Mouse (Mus musculus) megakaryocyte progenitor cell, adult 5-6 weeks (primary cell): ENCODE measurements around the gene Cyb561a3. TPM values are rescaled to one million over a fixed set of nuclear protein-coding genes. Genes with fewer than 3 reads are reported as not detected.
"Not testable (repeated sequence)": the region's sequence is repeated elsewhere in the genome, so short reads cannot be mapped to it uniquely, and the experiment has no call there.

Experiments used
- ATAC-seq: replicated peaks from 2 replicates; pipeline ENCODE4 v1.8.0; 2016; ENCODE audit warnings: mild to moderate bottlenecking, moderate TSS enrichment, inconsistent platforms; ENCODE audit not compliant: poor library complexity
- total RNA-seq, 2 experiments: library from RNA; stranded (forward) in 1 of 2; stranded (reverse) in 1 of 2; fragments of 157-497, 149-512 nt in 1 of 2; fragments of 200-1000 nt in 1 of 2; gene quantifications; 2 replicates each; pipeline versions ENCODE4 v1.2.3 to v1.2.4; 2015 to 2017

Gene Cyb561a3
- 27.5 and 28.6 TPM in 2 replicates for total RNA-seq (2015)
- 28.8 and 29.6 TPM in 2 replicates for total RNA-seq (2017)

DNA sequence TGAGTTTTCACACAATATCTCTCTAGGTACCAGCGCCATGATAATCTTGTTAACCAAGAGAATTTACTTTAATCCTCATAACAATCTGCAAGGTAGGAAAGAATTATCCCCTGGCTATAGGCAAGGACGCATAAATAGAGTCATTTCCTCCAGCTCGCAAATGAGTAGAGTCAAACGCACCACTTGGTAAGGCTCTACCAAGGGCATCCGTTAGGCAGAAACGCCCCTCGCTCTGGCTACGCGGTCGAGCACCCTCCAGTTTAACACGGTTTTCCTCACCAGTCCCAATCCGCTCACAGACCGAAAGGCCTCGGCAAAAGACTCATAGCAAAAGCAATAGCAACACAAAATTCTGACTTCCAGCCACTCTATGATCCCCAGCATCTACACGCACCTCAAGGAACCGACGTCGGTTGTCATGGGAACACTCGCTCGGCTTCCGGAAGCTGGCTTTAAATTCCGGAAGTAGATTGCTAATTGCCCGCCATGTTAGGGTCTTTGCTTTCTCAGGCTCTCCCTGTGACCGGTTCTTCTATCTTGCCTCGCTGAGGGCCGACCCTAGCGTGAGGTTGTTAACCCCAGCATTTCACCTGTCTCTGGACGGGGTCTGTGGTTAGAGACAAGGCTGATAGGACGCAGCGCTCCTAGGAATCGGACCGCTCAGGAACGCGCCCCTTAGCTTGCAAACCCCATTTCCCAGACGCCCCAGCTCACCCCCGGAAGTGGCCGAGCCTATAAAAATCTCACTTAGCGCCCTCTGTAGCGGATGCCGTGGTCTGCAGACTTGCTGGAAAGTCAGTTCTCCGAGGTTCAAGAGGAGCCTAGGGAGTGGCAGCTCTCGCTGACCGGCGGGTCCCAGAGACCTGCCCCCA is at the start of gene Cyb561a3, which contains the start of gene Tmem138:
Gene Cyb561a3 (plus strand): TSS at position 483 of the 872 bp plus-strand sequence.
Gene Tmem138 (minus strand): TSS at position 673 of the 872 bp plus-strand sequence.
- ATAC-seq: peak; percentile 91

DNA sequence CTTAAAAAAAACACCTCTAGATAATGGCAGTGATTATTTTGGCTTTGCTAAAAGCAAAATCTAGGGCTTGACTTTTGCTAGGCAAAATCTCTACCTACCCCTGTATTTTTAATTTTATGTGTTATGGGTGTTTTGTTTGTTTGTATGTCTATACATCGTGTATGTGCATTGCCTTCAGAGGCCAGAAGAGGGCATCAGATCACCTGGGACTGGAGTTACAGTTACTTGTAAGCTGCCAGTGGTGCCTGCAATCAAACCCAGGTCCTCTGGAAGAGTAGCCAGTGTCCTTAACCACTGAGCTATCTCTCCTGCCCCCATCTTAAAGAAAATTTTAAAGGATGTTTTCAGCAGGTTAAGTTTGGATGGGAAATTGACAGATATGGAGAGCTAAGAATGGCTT is 46.9 kb upstream of the Cyb561a3 start:
- no peak for ATAC-seq

DNA sequence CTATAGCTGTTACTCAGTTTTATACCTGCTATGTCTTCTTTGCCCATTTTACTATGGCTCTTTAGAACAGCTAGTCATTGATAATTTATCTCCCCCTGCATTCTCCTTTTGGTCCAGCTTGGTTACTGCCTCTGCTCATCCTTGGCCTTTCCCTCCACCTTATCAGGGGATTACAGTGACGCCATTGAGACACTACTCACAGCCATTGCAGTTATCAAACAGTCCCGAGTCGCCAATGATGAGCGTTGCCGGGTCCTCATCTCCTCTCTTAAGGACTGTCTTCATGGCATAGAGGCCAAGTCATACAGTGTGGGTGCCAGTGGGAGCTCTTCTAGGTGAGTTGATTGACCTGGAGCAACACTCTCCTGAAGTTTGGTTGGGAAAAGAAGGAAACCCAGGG is 37.5 kb upstream of the Cyb561a3 start:
- ATAC-seq: peak; percentile 39; the same call in 1 of the 2 replicates

DNA sequence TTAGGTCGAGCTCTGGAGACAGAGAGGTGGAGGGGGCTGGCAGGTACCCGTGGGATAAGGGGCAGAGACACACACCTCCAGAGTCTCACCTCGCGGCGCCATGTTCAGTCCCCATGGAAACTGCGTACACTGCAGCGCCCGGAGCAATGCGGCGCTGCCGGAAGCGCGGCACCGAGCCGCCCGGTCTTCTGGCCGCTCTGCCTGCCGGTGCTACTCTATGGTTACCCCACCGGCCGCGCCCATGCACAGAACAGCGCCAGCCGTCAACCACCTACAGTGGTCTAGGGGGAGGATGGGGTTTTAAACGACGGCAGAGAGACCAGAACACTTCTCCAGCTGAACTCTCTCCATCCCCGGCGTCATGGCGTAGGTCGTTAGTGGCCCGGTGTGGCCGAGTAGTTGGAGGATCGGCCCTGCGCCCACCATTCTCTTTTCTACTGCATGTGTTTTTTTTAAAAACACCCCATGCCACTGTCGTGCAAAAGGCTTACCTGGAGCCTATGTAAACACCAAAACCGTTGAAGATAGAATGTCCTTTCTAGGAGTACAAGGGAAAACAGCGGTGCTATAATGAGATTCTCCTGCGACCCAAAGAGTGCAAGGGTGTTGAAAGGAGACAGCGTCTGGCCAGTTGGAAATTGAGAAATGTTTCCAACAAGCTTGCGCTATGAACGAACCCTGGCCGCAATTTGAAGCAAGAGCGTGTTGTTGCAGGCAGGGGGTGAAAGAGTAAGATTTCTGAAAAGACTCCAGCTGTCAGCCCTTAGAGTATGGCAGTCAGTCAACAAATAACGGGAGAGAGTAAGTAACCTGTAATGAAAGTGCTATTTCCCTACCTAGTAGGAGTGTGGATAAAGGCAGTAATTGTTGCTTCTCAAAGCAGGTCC is 21.1 kb upstream of the Cyb561a3 start, which contains the start of gene Tmem216:
Gene Tmem216 (minus strand): TSS at position 615 of the 887 bp plus-strand sequence.
- ATAC-seq: peak; percentile 97

DNA sequence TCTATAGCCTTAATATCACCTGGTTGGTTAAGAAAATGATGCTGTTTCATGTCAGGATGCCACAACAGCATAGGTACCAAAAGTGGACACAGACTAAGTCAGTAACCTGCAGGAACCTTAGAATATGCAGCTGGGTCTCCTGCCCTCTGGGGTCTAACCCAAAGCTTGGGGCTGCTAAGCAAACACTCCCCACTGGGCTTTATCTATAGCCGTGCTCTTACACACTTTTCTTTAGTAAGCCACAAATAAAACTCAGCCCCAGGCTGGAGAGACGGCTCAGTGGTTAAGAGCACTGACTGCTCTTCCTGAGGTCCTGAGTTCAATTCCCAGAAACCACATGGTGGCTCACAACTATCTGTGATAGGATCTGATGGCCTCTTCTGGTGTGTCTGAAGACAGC is 20.0 kb upstream of the Cyb561a3 start:
- ATAC-seq: no peak

DNA sequence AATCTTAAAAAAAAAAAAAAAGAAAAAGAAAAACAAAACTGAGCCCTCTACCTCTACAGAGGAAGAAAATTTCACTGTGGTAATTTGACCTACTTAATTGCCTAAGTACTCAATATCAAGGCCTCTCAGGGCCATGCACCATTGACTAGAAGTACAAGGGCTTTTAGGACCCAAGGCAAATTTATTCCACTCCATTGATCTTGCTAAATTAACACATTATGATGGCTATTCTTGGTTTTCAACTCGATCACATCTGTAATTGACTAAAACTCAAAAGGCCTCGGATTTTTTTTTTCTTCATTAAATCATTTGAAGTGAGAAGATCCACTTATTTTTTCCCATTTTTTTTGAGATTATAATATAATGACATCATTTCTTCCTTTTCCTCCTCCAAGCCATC is 19.5 kb upstream of the Cyb561a3 start:
- no peak for ATAC-seq

DNA sequence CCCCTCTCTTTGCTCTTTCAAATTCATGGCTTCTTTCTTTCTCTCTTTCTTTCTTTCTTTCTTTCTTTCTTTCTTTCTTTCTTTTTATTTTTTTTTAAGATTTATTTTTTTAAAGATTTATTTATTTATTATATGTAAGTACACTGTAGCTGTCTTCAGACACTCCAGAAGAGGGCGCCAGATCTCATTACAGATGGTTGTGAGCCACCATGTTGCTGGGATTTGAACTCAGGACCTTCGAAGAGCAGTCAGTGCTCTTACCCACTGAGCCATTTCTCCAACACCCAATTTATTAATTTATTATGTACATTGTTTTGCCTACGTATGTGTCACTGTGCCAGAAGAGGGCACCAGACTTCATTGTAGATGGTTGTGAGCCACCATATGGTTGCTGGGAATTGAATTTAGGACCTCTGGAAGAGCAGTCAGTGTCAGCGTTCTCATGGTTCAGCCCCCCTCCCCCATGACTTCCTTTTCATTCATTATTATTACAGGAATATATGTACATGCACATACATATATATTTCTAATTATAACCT is 19.1 kb upstream of the Cyb561a3 start:
- not testable (repeated sequence) for ATAC-seq

DNA sequence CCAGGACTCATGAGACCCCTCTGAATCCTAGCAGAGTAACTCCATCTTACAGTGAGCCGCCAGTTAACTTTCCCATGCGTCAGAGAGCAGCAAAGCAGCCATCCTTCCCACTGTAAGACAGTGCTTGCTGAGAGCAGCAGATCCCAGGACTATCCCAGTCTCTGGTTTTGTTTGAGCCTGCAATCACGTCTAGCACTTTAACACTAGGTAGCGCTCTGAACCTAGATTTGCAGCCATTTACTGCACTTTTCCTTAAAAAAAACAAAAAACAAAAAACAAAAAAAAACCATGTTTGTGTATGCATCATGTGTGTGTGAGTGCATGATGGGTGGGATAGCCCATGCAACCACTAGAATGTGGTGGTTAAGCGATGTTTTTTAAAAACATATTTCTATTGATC is 16.9 kb upstream of the Cyb561a3 start:
- ATAC-seq: no peak

DNA sequence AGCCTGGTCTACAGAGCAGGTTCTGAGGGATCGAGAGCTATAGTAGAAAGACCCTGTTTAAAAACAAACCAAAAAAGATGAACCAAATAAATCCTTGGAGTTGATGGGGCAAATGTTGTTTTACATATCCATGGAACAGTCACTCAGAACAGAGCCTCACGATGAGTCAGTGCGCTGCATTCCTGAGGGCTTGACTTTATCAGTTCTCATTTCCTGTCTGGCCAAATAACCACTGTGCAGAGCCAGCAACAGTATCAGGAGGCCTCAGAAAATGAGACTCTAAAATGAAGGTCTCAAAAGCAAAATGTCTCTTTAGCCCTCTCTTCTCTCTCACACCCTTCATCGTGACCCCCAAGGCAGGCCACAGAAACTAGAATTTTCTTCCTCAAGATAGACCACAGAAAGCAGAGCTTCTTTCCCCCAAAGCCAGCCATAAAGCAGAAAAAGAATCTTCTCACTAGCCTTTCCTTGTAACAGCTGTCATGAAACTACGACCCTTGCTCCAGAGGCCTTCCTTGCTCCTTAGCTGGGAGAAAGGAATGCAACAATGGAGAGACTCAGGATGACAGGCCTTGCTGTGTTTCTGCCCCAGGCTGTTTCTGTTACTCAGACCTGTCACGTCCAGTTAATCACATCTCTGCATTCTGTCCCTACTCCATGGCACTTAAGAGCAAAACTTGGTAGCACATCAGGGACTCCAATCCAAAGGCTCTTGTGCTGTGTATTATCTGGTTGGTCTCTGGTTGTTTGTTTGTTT is 15.2 kb upstream of the Cyb561a3 start:
- no peak for ATAC-seq

DNA sequence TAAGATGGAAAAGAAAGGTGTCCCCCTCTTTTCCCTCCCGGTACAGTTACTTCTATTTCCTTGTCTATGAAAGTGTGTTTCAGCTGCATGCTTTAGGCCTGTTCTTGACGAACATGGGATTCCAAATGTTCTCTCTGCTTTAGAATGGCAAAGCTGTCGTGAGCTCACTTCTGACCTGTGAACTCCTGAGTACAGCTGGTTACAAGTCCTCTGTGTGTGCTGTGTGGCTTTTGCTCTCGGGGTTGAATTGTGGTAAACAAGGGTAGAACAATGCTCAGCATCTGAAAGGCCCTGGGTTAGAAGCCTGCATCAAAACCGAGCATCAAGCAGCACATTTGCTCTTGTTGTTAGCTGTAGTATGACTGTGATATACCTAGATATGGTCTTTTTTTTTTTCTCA is 14.6 kb upstream of the Cyb561a3 start:
- ATAC-seq: no peak

DNA sequence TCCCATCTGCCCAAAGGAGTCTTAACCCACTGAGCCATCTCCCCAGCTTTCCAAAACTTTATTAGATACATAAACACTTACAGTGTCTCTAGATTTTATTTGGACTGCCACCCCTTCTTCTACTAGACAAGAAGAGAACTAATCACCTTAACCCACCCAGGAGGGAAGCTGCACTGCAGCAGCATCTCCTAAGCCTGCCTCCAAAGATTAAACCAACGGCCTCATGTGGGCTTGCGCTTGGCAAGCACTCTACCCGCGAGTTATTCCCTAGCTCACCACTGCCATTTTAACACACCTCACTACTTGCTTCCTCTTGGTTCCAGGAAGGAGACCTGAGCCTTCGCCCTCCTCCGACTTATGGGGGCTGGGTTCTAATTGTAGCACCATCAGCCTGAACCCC is 12.7 kb upstream of the Cyb561a3 start:
- ATAC-seq: peak; percentile 73

DNA sequence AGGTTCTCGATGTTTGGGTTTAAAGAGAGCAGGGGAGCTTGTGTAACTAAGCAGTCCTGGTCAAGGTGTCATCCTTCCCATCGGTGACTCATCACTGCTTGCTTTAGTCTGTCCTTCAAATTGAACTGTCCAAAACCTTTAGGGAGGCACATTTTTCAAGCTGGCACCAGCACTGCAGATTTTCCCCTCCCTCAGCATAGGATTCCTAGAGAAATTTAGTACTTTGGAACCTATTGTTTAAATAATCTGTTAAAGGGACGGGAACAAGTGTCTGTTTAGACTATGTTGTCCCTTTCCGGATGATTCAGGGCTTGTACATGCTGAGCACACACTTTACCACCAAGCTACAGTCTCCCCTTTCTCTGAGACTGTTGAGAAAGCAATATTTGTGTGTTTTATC is 11.8 kb upstream of the Cyb561a3 start:
- no peak for ATAC-seq

DNA sequence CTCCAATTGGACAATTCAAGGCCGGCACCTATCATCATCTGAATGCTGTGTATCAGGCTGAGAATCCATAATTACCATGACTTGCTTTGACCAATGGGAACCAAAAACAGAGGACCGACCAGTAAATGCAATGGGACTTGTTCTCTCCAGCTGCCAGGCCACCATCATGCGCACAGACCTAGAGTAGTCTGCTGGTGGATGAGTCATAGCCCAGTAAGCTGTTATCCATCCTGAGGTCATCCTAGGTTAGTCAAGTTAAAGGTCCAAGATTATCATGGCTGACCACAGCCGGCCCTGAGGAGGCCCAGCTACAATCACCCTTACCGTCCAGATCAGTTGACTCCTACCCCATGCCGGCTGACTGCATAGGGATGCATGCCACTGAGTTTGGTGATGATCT is 7.3 kb upstream of the Cyb561a3 start:
- ATAC-seq: no peak

DNA sequence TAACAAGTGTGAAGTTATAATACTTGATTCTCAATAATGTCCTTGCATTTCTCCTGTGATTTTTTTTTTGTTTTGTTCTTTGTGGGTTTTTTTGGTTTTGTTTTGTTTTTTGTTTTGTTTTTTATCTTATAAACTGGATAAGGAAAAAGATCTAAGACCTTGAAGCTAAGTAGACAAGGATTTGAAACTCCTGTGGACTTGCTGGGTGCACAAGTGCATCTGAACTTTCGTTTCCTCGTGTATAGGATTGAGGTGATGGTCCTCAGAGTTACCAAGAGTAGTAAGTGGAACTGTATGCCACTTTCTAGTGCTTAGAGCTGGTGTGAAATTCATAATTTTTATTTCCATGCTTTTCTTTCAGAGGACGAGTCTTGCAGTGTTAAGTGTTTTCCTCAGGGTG is 3.1 kb downstream of the Cyb561a3 start:
- ATAC-seq: no peak

DNA sequence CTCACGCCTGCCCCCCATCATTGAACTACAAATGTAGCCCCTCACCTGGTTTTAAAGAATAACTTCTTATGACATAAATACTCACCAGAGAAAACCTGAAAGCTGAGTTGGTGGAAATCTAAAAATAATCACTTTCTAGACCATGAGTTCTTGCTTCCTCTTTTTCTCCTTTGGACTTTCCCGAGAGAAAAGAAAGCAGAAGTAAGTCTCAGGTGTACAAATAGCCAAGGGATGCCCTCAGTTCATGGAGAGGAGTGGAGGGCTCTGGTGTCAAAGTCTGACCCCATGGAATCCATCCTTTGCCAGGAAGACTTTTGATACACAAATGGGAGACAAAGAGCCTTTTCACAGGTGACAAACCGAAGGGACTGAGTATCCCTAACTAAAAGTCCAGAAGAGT is 3.8 kb downstream of the Cyb561a3 start:
- no peak; the same call in 1 of the 2 replicates for ATAC-seq

DNA sequence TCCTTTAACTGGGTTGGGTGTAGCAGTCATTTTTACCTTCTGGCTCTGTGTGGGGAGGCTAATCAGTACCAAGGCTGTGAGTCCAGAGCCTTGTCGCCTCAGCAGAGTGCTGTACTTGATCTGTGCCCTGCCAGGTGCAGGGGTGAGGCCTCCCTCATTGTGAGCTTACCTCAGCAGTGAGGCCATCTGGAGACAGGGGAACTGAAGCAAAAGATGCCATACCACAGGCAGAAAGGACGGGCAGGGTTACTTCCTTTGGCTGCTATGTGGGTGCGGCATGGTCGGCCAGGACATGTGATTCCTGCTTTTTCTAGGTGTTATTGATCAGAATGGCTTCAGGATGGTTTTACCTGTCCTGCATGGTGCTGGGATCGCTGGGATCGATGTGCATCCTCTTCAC is 5.0 kb downstream of the Cyb561a3 start:
- no peak; the same call in 1 of the 2 replicates for ATAC-seq

DNA sequence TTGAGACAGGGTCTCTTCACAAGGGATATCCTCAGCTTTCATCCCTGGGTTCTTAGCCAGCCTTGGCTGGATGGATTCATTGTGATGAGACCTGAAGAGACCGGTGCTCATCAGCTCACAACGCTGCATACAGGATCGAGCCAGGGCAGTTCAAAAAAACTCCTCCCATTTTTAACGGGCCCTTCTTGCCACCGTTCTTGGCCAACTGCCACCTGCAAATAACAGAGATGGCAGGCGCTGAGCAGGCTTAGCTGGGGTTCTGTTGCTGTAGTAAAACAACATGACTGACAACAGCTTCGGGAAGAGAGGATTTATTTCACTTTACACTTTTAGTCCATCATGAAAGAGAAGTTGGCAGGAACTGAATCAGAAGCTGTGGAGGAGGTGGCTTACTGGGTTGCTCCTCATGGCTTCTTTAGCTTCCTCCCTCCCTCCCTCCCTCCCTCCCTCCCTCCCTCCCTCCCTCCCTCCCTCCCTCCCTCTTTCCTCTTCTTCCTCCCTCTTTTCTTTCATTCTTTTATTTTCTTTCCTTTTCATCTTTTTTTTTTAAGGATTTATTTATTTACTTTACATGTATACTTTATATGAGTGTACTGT is 6.7 kb downstream of the Cyb561a3 start:
- ATAC-seq: peak; percentile 53

DNA sequence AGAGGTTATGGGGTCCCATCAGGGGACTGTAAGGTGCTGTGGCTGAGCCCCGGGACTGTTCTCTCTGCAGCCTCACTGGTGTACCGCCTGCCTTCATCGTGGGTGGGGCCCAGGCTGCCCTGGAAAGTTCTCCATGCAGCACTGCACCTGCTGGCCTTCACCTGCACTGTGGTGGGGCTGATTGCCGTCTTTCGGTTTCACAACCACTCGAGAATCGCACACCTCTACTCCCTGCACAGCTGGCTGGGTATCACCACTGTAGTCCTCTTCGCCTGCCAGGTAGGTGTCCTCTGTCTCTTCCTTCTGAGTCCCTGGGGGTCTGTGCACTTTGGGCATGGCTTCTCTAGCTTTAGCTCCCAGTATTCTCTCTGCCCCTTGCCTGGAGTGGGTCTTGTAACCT is 8.1 kb downstream of the Cyb561a3 start:
- ATAC-seq: no peak

DNA sequence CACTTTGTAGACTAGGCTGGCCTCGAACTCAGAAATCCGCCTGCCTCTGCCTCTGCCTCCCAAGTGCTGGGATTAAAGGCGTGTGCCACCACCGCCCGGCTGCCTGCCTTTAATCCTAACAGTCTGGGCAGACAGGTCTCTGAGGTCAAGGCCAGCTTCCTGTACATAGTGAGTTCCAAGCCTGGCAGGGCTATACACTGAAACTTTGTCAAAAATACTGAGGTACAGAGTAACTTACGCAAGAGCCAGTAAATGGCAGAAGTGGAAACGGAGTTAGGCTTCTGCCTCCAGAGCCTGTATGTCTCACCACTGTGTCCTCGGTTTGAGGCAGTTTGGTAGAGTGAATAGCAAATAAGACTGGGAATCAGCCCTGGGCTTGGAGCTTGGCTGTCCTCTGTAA is 10.3 kb downstream of the Cyb561a3 start:
- peak; percentile 54 for ATAC-seq
